Mouse (Mus musculus) lung, postnatal 0 days (tissue): ENCODE data around the gene Olfr287. TPM values are rescaled to one million over a fixed set of nuclear protein-coding genes. Genes with fewer than 3 reads are reported as not detected.

Experiments
- ATAC-seq: fragments of 200-750 bp; cut with Nextera tagmentation; 2 replicates; pipeline ENCODE4 v1.8.0; 2017; ENCODE audit warnings: moderate library complexity
- DNase-seq: peaks from one replicate; pipeline ENCODE4 v3.0.0-alpha.2; 2016; ENCODE audit warnings: low spot score
- H3K27ac ChIP-seq: fragments of 300-500 bp; sonication (generic); 2 replicates; pipeline ENCODE4 v1.5.1; 2014; ENCODE audit warnings: antibody characterized with exemption, mild to moderate bottlenecking, low read length, mixed read lengths
- H3K27me3 ChIP-seq: fragments of 300-500 bp; sonication (generic); replicated peaks from 2 replicates; pipeline ENCODE4 v1.6.1; 2014; ENCODE audit warnings: low read length, mixed read lengths; ENCODE audit not compliant: insufficient read depth
- H3K36me3 ChIP-seq: fragments of 300-500 bp; sonication (generic); 2 replicates; pipeline ENCODE4 v1.6.1; 2014; ENCODE audit warnings: low read length, mixed read lengths; ENCODE audit not compliant: insufficient read depth
- H3K4me1 ChIP-seq: fragments of 300-500 bp; sonication (generic); 2 replicates; pipeline ENCODE4 v1.6.1; 2014; ENCODE audit warnings: antibody characterized with exemption, low read depth, low read length, mixed read lengths; ENCODE audit not compliant: insufficient read depth
- H3K4me2 ChIP-seq: fragments of 300-500 bp; sonication (generic); replicated peaks from 2 replicates; pipeline ENCODE4 v1.6.1; 2014; ENCODE audit warnings: low read depth, mild to moderate bottlenecking, low read length, moderate library complexity, mixed read lengths
- H3K4me3 ChIP-seq: fragments of 300-500 bp; sonication (generic); 2 replicates; pipeline ENCODE4 v1.5.1; 2014; ENCODE audit warnings: low read depth, low read length
- H3K9ac ChIP-seq: fragments of 300-500 bp; sonication (generic); replicated peaks from 2 replicates; pipeline ENCODE4 v1.6.1; 2014; ENCODE audit warnings: low read depth, mild to moderate bottlenecking
- H3K9me3 ChIP-seq: fragments of 300-500 bp; sonication (generic); 2 replicates; pipeline ENCODE4 v1.6.1; 2016; ENCODE audit warnings: low read length, mixed read lengths
- CTCF ChIP-seq: IDR thresholded peaks from 2 replicates; pipeline ENCODE4 v1.5.1; 2016; ENCODE audit warnings: antibody characterized with exemption, mild to moderate bottlenecking
- EP300 ChIP-seq: IDR thresholded peaks from 2 replicates; pipeline ENCODE4 v1.6.1; 2016; ENCODE audit warnings: antibody characterized with exemption, mild to moderate bottlenecking, control low read depth
- WGBS: fragments of 180-500 bp; shearing (Covaris S2); extraction: QIAGEN DNeasy Blood & Tissue Kit; methylation state at CpG from one replicate; pipeline ENCODE4 v1.1.7; 2014; 5-methylcytosine and 5-hydroxymethylcytosine counted together
- polyA plus RNA-seq: library from polyadenylated mRNA; unstranded; fragments of >200 nt; fragmentation: Nextera tagmentation; extraction: Ambion mirVana; gene quantifications from 2 replicates; pipeline ENCODE4 v1.2.1, GENCODE M21; 2015

The Olfr287 gene
- not detected in 2 replicates for polyA plus RNA-seq

GRCm38 (mm10) chr15:98220877-98221276 lies at the start of gene Olfr287, which contains the start of gene Gm44579:
TSS of gene Olfr287 (minus strand) at chr15:98221056.
TSS of gene Gm44579 (minus strand) at chr15:98220977.
- no peak for TF ChIP-seq EP300
- no peak for TF ChIP-seq CTCF
- H3K4me2 ChIP-seq = no peak within 1 kb of the TSS
- no peak within 1 kb of the TSS for H3K27ac ChIP-seq
- no peaks in the 10 kb centered on the region for H3K27me3 ChIP-seq
- no peak within 1 kb of the TSS for H3K4me3 ChIP-seq
- H3K4me1 ChIP-seq = no peaks in the 10 kb centered on the region
- no peak for DNase-seq
- no peak for ATAC-seq
- 69% methylated on average over 4 of the region's 4 CpGs for WGBS
- H3K9ac ChIP-seq = no peak within 1 kb of the TSS
- H3K9me3 ChIP-seq = no peaks in the 10 kb centered on the region
- no peaks in the 10 kb centered on the region for H3K36me3 ChIP-seq

- no peak for DNase-seq
- no peak for TF ChIP-seq CTCF
- TF ChIP-seq EP300 = no peak
- Histone ChIP-seq H3K9me3 (no peaks in the 10 kb centered on the region), H3K4me2 (no peak overlapping the region), H3K9ac (no peak overlapping the region), H3K36me3 (no peaks in the 10 kb centered on the region), H3K4me3 (no peak overlapping the region), H3K4me1 (no peaks in the 10 kb centered on the region), H3K27me3 (no peaks in the 10 kb centered on the region), H3K27ac (no peak overlapping the region)
- ATAC-seq = no peak
- WGBS = 82% methylated on average over 7 of the region's 7 CpGs
Observed at GRCm38 (mm10) chr15:98257776-98258175, 36.9 kb upstream of the Olfr287 start.

- Histone ChIP-seq H3K4me1 (no peaks in the 10 kb centered on the region), H3K9ac (no peak within 1 kb of the TSS), H3K4me3 (no peak within 1 kb of the TSS), H3K4me2 (no peak within 1 kb of the TSS), H3K9me3 (no peaks in the 10 kb centered on the region), H3K36me3 (no peaks in the 10 kb centered on the region), H3K27ac (no peak within 1 kb of the TSS), H3K27me3 (no peaks in the 10 kb centered on the region)
- ATAC-seq (no peak), DNase-seq (no peak)
- no peak for TF ChIP-seq CTCF
- TF ChIP-seq EP300 = no peak
- WGBS = 80% methylated on average over 8 of the region's 8 CpGs
Observed at GRCm38 (mm10) chr15:98257193-98257592, 36.3 kb upstream of the Olfr287 start, which contains the start of gene H1fnt. TSS of gene H1fnt (minus strand) at chr15:98257293.

GRCm38 (mm10) chr15:98256271-98256670 lies 35.4 kb upstream of the Olfr287 start:
- Histone ChIP-seq H3K4me3 (no peak overlapping the region), H3K4me2 (no peak overlapping the region), H3K9me3 (no peaks in the 10 kb centered on the region), H3K9ac (no peak overlapping the region), H3K27me3 (no peaks in the 10 kb centered on the region), H3K27ac (no peak overlapping the region), H3K4me1 (no peaks in the 10 kb centered on the region), H3K36me3 (no peaks in the 10 kb centered on the region)
- DNase-seq = no peak
- WGBS = 85% methylated on average over 13 of the region's 13 CpGs
- no peak for ATAC-seq
- no peak for TF ChIP-seq EP300
- TF ChIP-seq CTCF = no peak

- DNase-seq (no peak), ATAC-seq (no peak)
- no peaks in the 10 kb centered on the region for H3K4me1 ChIP-seq
- H3K4me3 ChIP-seq = no peak overlapping the region
- H3K9me3 ChIP-seq = no peaks in the 10 kb centered on the region
- H3K27me3 ChIP-seq = no peaks in the 10 kb centered on the region
- no peak overlapping the region for H3K4me2 ChIP-seq
- H3K9ac ChIP-seq = no peak overlapping the region
- TF ChIP-seq EP300 (no peak), CTCF (no peak)
- WGBS = 83% methylated on average over 4 of the region's 4 CpGs
- H3K36me3 ChIP-seq = no peaks in the 10 kb centered on the region
- no peak overlapping the region for H3K27ac ChIP-seq
Observed at GRCm38 (mm10) chr15:98235442-98235841, 14.6 kb upstream of the Olfr287 start.

- H3K9ac ChIP-seq = no peak within 1 kb of the TSS
- no peak within 1 kb of the TSS for H3K4me2 ChIP-seq
- H3K4me1 ChIP-seq = no peaks in the 10 kb centered on the region
- ATAC-seq (no peak), DNase-seq (no peak)
- TF ChIP-seq EP300 (no peak), CTCF (no peak)
- no peak within 1 kb of the TSS for H3K27ac ChIP-seq
- no peaks in the 10 kb centered on the region for H3K36me3 ChIP-seq
- WGBS = 75% methylated on average over 4 of the region's 4 CpGs
- H3K4me3 ChIP-seq = no peak within 1 kb of the TSS
- no peaks in the 10 kb centered on the region for H3K9me3 ChIP-seq
- H3K27me3 ChIP-seq = no peaks in the 10 kb centered on the region
Observed at GRCm38 (mm10) chr15:98234350-98234749, 13.5 kb upstream of the Olfr287 start, which contains the start of gene Olfr286. TSS of gene Olfr286 (minus strand) at chr15:98234450.

- H3K4me1 ChIP-seq = no peaks in the 10 kb centered on the region
Observed at GRCm38 (mm10) chr15:98226096-98226495, 5.2 kb upstream of the Olfr287 start.

More at GRCm38 (mm10) chr15:98226096-98226495, 5.2 kb upstream of the Olfr287 start:
- ATAC-seq (no peak), DNase-seq (no peak)
- TF ChIP-seq CTCF = no peak
- no peak for TF ChIP-seq EP300
- no peaks in the 10 kb centered on the region for H3K36me3 ChIP-seq
- WGBS = 76% methylated on average over 7 of the region's 7 CpGs
- H3K4me2 ChIP-seq = no peak overlapping the region
- no peaks in the 10 kb centered on the region for H3K27me3 ChIP-seq
- H3K9me3 ChIP-seq = no peaks in the 10 kb centered on the region
- H3K27ac ChIP-seq = no peak overlapping the region
- no peak overlapping the region for H3K9ac ChIP-seq
- no peak overlapping the region for H3K4me3 ChIP-seq
